Mouse (Mus musculus) lung, postnatal 14 days (tissue): ENCODE measurements at regions not wholly inside any gene's neighbourhood (a gene's known extent, or its start where the extent isn't known, plus 50 kb on each side); places are given as distances from the start of the nearest gene placed in this dataset.
"Not testable (repeated sequence)": the region's sequence is repeated elsewhere in the genome, so short reads cannot be mapped to it uniquely, and the experiment has no call there.

ENCODE experiments used
- DNase-seq: peaks from one replicate; pipeline ENCODE4 v3.0.0; 2021

GRCm38 (mm10) chr8:8973769-8974168 lies 283.4 kb upstream of the Arglu1 start:
- DNase-seq = no peak

- DNase-seq = no peak
These were observed 283.0 kb upstream of the Arglu1 start for GRCm38 (mm10) chr8:8973334-8973733.

GRCm38 (mm10) chr8:8970776-8971175 lies 280.5 kb upstream of the Arglu1 start:
- DNase-seq = no peak

DNA sequence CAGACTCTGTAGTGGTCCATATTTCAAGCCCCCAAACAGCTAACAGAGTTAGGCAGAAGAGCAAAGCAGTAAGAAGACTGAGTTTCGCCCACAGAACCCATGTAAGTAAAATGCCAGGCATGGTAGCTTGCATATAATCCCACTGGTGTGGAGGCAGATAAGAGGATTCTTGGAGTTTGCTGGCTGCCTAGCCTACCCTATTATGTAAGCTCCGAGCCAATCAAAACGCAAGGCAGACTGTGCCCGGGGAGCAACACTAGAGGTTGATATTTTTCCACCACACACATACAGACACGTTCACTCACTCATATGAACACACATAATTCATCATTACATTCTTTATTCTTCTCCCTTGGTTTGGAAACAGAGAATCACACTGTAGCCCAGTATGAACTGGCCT lies 280.0 kb upstream of the Arglu1 start:
- no peak for DNase-seq

GRCm38 (mm10) chr8:8969112-8969950 lies 279.0 kb upstream of the Arglu1 start:
- DNase-seq = peak; percentile 57

DNA sequence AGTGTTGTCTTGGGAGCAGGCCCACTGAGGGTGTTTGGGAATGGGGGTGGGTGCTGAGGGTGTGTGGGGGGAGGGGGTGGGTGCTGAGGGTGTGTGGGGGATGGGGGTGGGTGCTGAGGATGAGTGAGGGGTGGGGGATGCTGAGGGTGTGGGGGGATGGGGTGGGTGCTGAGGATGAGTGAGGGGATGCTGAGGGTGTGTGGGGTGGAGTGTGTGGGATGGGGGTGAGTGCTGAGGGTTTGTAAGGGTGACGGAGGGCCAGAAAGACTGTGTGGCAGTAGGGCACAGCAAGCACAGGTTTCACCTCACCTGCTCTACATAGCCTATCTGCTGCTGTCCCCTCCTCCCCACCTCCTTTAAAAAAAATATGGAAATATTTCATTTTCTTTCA lies 276.3 kb upstream of the Arglu1 start:
- DNase-seq = no peak

- DNase-seq = no peak
These were observed 275.8 kb upstream of the Arglu1 start for GRCm38 (mm10) chr8:8965983-8966657.

DNA sequence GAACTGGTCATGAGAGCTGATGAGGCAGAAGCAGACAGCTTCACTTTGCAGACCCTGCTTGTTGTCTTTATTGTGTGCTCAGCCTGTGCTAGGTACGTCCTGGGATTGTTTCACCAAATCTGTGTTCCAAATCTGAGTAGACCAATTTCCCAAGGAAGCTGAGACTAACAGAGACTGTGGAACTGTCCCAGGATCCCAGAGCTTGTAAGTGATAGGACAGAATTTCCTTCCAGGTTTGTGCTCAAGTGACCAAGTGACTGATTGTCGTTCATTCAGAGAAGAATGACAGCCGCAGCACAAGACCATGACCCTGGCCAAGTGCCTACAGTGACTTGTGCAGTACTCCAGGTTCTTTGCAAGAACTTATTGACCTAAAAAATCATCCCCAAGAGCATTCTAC lies 269.9 kb upstream of the Arglu1 start:
- peak; percentile 28 for DNase-seq

DNA sequence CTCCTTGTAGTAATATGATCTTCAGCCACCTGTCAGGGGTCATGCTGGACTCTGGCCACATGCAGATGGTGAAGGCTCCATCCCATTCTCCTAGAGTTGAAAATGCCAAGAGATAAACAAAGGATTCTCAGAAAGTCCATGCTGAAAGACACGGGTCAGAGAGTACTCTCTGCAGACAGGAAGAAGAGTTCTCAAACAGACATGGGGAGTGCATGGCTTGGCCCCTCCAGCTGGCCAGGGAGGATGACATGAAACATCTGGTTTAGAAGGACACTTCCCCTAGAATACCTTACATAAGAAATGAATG lies 269.4 kb upstream of the Arglu1 start:
- DNase-seq = no peak

- peak; percentile 22 for DNase-seq
These were observed 268.9 kb upstream of the Arglu1 start for GRCm38 (mm10) chr8:8959021-8959786.

GRCm38 (mm10) chr8:8958140-8958539 lies 267.8 kb upstream of the Arglu1 start:
- not testable (repeated sequence) for DNase-seq

GRCm38 (mm10) chr8:8952212-8952611 lies 261.9 kb upstream of the Arglu1 start:
- peak; percentile 11 for DNase-seq

GRCm38 (mm10) chr8:8951186-8951585 lies 260.9 kb upstream of the Arglu1 start:
- DNase-seq = no peak

DNA sequence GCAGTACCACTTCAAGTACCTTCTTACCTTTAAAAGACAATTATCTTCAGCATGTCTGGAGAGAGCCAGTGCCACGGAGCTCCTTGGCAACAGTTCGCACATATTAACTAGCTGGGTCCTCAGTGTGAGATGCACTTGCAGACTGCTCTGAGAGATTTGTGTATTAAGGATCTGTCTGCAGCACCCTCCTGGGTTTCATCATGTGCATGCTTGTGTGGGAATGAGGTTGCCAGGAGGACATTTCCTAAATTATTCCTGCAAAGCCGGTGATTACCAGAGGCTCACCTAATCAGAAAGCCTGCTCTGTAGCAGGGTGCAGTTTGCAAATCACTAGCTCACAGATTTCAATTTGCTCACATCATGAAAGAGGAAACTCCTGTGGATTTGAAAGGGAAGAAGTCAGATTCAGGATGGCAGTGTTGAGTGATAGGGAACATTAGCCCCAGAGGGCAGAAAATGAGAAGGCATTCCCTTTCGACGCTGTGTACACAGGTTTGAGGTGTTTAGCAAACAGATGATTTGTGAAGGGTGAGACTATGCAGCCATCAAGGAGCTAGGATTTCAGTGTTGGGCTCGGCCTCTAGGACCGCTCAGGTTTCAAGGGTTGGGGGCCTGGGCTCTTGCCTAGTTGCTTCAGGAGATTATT lies 257.3 kb upstream of the Arglu1 start:
- DNase-seq = no peak

DNA sequence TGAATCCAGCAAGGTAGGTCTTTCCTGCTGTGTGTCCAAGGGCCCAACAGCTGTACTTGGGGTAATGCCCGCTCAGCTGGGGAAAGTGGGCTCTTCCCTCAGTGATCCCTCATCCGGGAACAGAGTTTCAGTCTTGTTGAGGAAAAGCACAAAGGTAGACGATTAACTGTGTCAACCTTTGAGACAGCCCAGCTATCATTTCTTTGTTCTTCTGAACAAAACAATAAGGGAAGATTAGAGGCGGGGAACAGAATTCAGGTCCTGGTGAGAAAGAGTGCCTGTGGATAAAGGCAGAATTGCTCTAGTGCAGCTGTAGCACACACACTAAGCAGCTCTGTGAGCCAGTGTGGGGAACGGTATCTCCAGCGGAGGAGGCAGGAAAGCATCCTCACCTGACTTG lies 252.7 kb upstream of the Arglu1 start:
- no peak for DNase-seq

GRCm38 (mm10) chr8:8940899-8941298 lies 250.6 kb upstream of the Arglu1 start:
- no peak for DNase-seq

DNA sequence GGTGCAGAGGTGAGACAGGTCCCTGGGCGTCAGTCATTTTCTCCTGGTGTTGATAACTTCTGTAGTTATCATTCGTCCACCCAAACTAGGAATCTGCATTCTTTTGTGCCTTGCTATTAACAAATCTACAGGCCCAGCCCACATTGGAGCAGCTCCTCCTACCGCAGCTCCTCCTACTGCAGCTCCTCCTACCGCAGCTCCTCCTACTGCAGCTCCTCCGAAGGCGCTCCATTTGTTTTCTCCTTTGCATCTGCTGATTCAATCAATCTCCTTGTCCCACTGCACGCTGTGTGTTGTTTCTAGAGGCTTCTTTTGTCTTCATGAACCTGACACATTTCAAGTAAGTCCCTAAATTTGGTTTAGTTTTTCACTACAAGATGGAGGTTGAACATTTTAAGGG lies 248.2 kb upstream of the Arglu1 start:
- DNase-seq = no peak

DNA sequence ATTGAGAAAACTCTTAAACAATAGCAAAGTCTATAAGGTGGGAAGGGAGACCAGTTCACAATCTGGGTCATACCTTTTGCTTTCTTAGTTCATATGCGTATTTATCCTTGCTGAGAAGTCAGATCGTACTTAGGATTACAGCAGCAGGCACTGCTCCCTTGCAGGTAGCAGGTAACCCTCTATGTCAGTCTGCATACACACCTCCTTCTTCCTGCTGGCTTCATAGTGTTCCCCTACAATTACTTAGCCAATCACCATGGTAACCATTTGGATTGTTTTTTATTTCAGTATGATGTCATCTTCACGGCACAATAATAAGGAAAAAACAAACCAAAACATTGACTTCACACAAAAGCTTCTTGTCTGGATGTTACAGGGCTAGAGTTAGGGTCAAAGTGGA lies 242.1 kb upstream of the Arglu1 start:
- DNase-seq = no peak

- DNase-seq = no peak
These were observed 241.4 kb upstream of the Arglu1 start for GRCm38 (mm10) chr8:8931746-8932145.

- DNase-seq = no peak
These were observed 237.9 kb upstream of the Arglu1 start for GRCm38 (mm10) chr8:8928074-8928862.

DNA sequence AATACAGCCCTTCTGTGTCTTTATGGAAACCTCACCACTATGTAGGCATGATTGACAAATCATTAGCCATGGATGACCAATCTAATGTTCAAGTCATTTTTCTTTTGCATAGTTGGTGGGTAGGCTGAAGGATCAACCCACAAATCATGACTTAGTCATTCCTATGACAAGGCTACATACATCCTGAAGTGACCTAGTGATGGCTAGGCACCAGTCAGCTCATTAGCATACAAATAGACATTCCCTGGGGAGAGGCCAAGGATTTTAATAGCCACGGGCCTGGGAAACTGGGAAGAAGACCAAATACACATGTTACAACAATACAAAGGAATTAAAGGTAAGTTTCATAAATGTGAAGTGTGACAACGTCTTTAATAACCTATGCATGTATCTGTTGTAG lies 231.1 kb upstream of the Arglu1 start:
- no peak for DNase-seq
